Mouse (Mus musculus): ENCODE data around the gene Coa3. TPM values are rescaled to one million over a fixed set of nuclear protein-coding genes. Genes with fewer than 3 reads are reported as not detected.

Gene Coa3
- polyA plus RNA-seq, 1 experiment from 2014 or later: 213 TPM

GRCm38 (mm10) chr11:101232010-101232839 is 46.7 kb downstream of the Coa3 start:
- Histone ChIP-seq H3K4me2 (no peak overlapping the region), H3K36me3 (ENCODE audit: control insufficient read depth, insufficient read depth, low read length) (no peaks in the 10 kb centered on the region)
- no peak for ATAC-seq (ENCODE audit: low FRiP score)

GRCm38 (mm10) chr11:101230991-101231871 is 47.7 kb downstream of the Coa3 start:
- Histone ChIP-seq H3K36me3 (ENCODE audit: control insufficient read depth, insufficient read depth, low read length) (no peaks in the 10 kb centered on the region), H3K4me3 (ENCODE audit: low read depth, low read length) (no peak overlapping the region), H3K9me3 (ENCODE audit: control insufficient read depth, low read length) (no peaks in the 10 kb centered on the region), H3K27ac (ENCODE audit: low read depth, low read length) (peak overlapping the region; percentile 14; the same call in 1 of the 2 replicates), H3K9ac (ENCODE audit: low read length) (peak overlapping the region; percentile 24; the same call in 1 of the 2 replicates), H3K4me2 (peak overlapping the region; percentile 19), H3K4me1 (ENCODE audit: control insufficient read depth, insufficient read depth, low read length) (peaks cover 19% of the 10 kb centered on the region), H3K27me3 (ENCODE audit: control insufficient read depth, insufficient read depth, low read length) (no peaks in the 10 kb centered on the region)
- 13% methylated on average over 18 of the region's 18 CpGs for WGBS
- ATAC-seq (ENCODE audit: low FRiP score) (no peak), DNase-seq (ENCODE audit: low spot score, missing footprints) (no peak)

More at GRCm38 (mm10) chr11:101232010-101232839, 46.7 kb downstream of the Coa3 start:
- no peaks in the 10 kb centered on the region for H3K9me3 ChIP-seq (ENCODE audit: control insufficient read depth, low read length)
- 61% methylated on average over 6 of the region's 6 CpGs for WGBS
- H3K9ac ChIP-seq (ENCODE audit: low read length): no peak overlapping the region
- no peak for DNase-seq (ENCODE audit: low spot score, missing footprints)
- H3K27ac ChIP-seq (ENCODE audit: low read depth, low read length): peak overlapping the region; percentile 14; the same call in 1 of the 2 replicates
- no peaks in the 10 kb centered on the region for H3K27me3 ChIP-seq (ENCODE audit: control insufficient read depth, insufficient read depth, low read length)
- H3K4me1 ChIP-seq (ENCODE audit: control insufficient read depth, insufficient read depth, low read length): peaks cover 19% of the 10 kb centered on the region
- H3K4me3 ChIP-seq (ENCODE audit: low read depth, low read length): no peak overlapping the region

- H3K27ac ChIP-seq (ENCODE audit: low read depth, low read length): peak overlapping the region; percentile 6; the same call in 1 of the 2 replicates
- no peak overlapping the region for H3K4me2 ChIP-seq
- no peaks in the 10 kb centered on the region for H3K27me3 ChIP-seq (ENCODE audit: control insufficient read depth, insufficient read depth, low read length)
- peaks cover 19% of the 10 kb centered on the region for H3K4me1 ChIP-seq (ENCODE audit: control insufficient read depth, insufficient read depth, low read length)
- H3K4me3 ChIP-seq (ENCODE audit: low read depth, low read length): no peak overlapping the region
- no peaks in the 10 kb centered on the region for H3K36me3 ChIP-seq (ENCODE audit: control insufficient read depth, insufficient read depth, low read length)
- DNase-seq (ENCODE audit: low spot score, missing footprints): no peak
- ATAC-seq (ENCODE audit: low FRiP score): no peak
- no peak overlapping the region for H3K9ac ChIP-seq (ENCODE audit: low read length)
- WGBS: 14% methylated on average over 5 of the region's 5 CpGs
- H3K9me3 ChIP-seq (ENCODE audit: control insufficient read depth, low read length): no peaks in the 10 kb centered on the region
These were observed 48.4 kb downstream of the Coa3 start for GRCm38 (mm10) chr11:101230526-101230925.

- Histone ChIP-seq H3K4me2 (no peak overlapping the region), H3K27ac (ENCODE audit: low read depth, low read length) (peak overlapping the region; percentile 6; the same call in 1 of the 2 replicates), H3K4me1 (ENCODE audit: control insufficient read depth, insufficient read depth, low read length) (peaks cover 19% of the 10 kb centered on the region), H3K9me3 (ENCODE audit: control insufficient read depth, low read length) (no peaks in the 10 kb centered on the region), H3K36me3 (ENCODE audit: control insufficient read depth, insufficient read depth, low read length) (no peaks in the 10 kb centered on the region), H3K9ac (ENCODE audit: low read length) (no peak overlapping the region), H3K27me3 (ENCODE audit: control insufficient read depth, insufficient read depth, low read length) (no peaks in the 10 kb centered on the region), H3K4me3 (ENCODE audit: low read depth, low read length) (no peak overlapping the region)
- WGBS: 30% methylated on average over 2 of the region's 2 CpGs
- DNase-seq (ENCODE audit: low spot score, missing footprints) (no peak), ATAC-seq (ENCODE audit: low FRiP score) (no peak)
These were observed 48.8 kb downstream of the Coa3 start for GRCm38 (mm10) chr11:101230061-101230511.

- no peak overlapping the region for H3K4me3 ChIP-seq (ENCODE audit: low read depth, low read length)
- H3K36me3 ChIP-seq (ENCODE audit: control insufficient read depth, insufficient read depth, low read length): no peaks in the 10 kb centered on the region
- H3K4me2 ChIP-seq: no peak overlapping the region
- H3K9ac ChIP-seq (ENCODE audit: low read length): no peak overlapping the region; the same call in 1 of the 2 replicates
- WGBS: 23% methylated on average over 8 of the region's 8 CpGs
- H3K27ac ChIP-seq (ENCODE audit: low read depth, low read length): no peak overlapping the region
- no peak for DNase-seq (ENCODE audit: low spot score, missing footprints)
- H3K9me3 ChIP-seq (ENCODE audit: control insufficient read depth, low read length): no peaks in the 10 kb centered on the region
- H3K27me3 ChIP-seq (ENCODE audit: control insufficient read depth, insufficient read depth, low read length): no peaks in the 10 kb centered on the region
- no peak for ATAC-seq (ENCODE audit: low FRiP score)
- H3K4me1 ChIP-seq (ENCODE audit: control insufficient read depth, insufficient read depth, low read length): peaks cover 19% of the 10 kb centered on the region
These were observed 49.5 kb downstream of the Coa3 start for GRCm38 (mm10) chr11:101229361-101229900.

Other genes with a start within 250 kb of the Coa3 start
- 6.0 and 6.9 TPM in 2 replicates for gene Naglu, start 209.1 kb downstream of the Coa3 start, polyA plus RNA-seq (2014; fragmentation: Nextera tagmentation; extraction: Ambion mirVana)
- 0.10 TPM in 1 of 2 replicates, not detected in the other for gene Hsd17b1, start 200.7 kb downstream of the Coa3 start, polyA plus RNA-seq (2014; fragmentation: Nextera tagmentation; extraction: Ambion mirVana)
- 53.2 and 53.3 TPM in 2 replicates for gene Coasy, start 196.5 kb downstream of the Coa3 start, polyA plus RNA-seq (2014; fragmentation: Nextera tagmentation; extraction: Ambion mirVana)
- gene Mlx, start 191.8 kb downstream of the Coa3 start, polyA plus RNA-seq (2014; fragmentation: Nextera tagmentation; extraction: Ambion mirVana): 38.0 and 47.0 TPM in 2 replicates
- gene Psmc3ip, start 183.7 kb downstream of the Coa3 start, polyA plus RNA-seq (2014; fragmentation: Nextera tagmentation; extraction: Ambion mirVana): 57.0 and 64.8 TPM in 2 replicates
- 11.0 and 11.4 TPM in 2 replicates for gene Retreg3, start 159.2 kb downstream of the Coa3 start, polyA plus RNA-seq (2014; fragmentation: Nextera tagmentation; extraction: Ambion mirVana)
- 96.3 and 108 TPM in 2 replicates for gene Tubg1, start 159.2 kb downstream of the Coa3 start, polyA plus RNA-seq (2014; fragmentation: Nextera tagmentation; extraction: Ambion mirVana)
- gene Tubg2, start 123.2 kb downstream of the Coa3 start, polyA plus RNA-seq (2014; fragmentation: Nextera tagmentation; extraction: Ambion mirVana): 3.4 and 5.1 TPM in 2 replicates
- gene Cntnap1, start 108.6 kb downstream of the Coa3 start, polyA plus RNA-seq (2014; fragmentation: Nextera tagmentation; extraction: Ambion mirVana): 0.30 and 0.32 TPM in 2 replicates
- 5.8 and 7.2 TPM in 2 replicates for gene Plekhh3, start 107.8 kb downstream of the Coa3 start, polyA plus RNA-seq (2014; fragmentation: Nextera tagmentation; extraction: Ambion mirVana)
- gene Ccr10, start 103.7 kb downstream of the Coa3 start, polyA plus RNA-seq (2014; fragmentation: Nextera tagmentation; extraction: Ambion mirVana): not detected in 2 replicates
- 10.4 and 10.6 TPM in 2 replicates for gene Ezh1, start 52.7 kb downstream of the Coa3 start, polyA plus RNA-seq (2014; fragmentation: Nextera tagmentation; extraction: Ambion mirVana)
- gene Ramp2, start 33.1 kb downstream of the Coa3 start, polyA plus RNA-seq (2014; fragmentation: Nextera tagmentation; extraction: Ambion mirVana): 65.6 and 73.4 TPM in 2 replicates
- 122 and 130 TPM in 2 replicates for gene Vps25, start 25.4 kb downstream of the Coa3 start, polyA plus RNA-seq (2014; fragmentation: Nextera tagmentation; extraction: Ambion mirVana)
- gene Wnk4, start 18.5 kb downstream of the Coa3 start, polyA plus RNA-seq (2014; fragmentation: Nextera tagmentation; extraction: Ambion mirVana): 4.8 and 5.2 TPM in 2 replicates
- gene Cntd1, start 102 bp downstream of the Coa3 start, polyA plus RNA-seq (2014; fragmentation: Nextera tagmentation; extraction: Ambion mirVana): 1.4 and 1.7 TPM in 2 replicates
- 163 and 179 TPM in 2 replicates for gene Becn1, start 23.2 kb upstream of the Coa3 start, polyA plus RNA-seq (2014; fragmentation: Nextera tagmentation; extraction: Ambion mirVana)
- 146 and 154 TPM in 2 replicates for gene Psme3, start 37.1 kb upstream of the Coa3 start, polyA plus RNA-seq (2014; fragmentation: Nextera tagmentation; extraction: Ambion mirVana)
- 1.3 and 1.4 TPM in 2 replicates for gene Aoc2, start 45.9 kb upstream of the Coa3 start, polyA plus RNA-seq (2014; fragmentation: Nextera tagmentation; extraction: Ambion mirVana)
- not detected in 2 replicates for gene Aoc3, start 51.5 kb upstream of the Coa3 start, polyA plus RNA-seq (2014; fragmentation: Nextera tagmentation; extraction: Ambion mirVana)
- not detected in 2 replicates for gene G6pc, start 88.4 kb upstream of the Coa3 start, polyA plus RNA-seq (2014; fragmentation: Nextera tagmentation; extraction: Ambion mirVana)
- 83.0 and 91.1 TPM in 2 replicates for gene Aarsd1, start 138.5 kb upstream of the Coa3 start, polyA plus RNA-seq (2014; fragmentation: Nextera tagmentation; extraction: Ambion mirVana)
- 7.6 and 9.9 TPM in 2 replicates for gene Gm27029, start 145.7 kb upstream of the Coa3 start, polyA plus RNA-seq (2014; fragmentation: Nextera tagmentation; extraction: Ambion mirVana)
- gene Rundc1, start 146.0 kb upstream of the Coa3 start, polyA plus RNA-seq (2014; fragmentation: Nextera tagmentation; extraction: Ambion mirVana): 12.6 and 15.0 TPM in 2 replicates
- 1.7 and 2.4 TPM in 2 replicates for gene Ptges3l, start 146.2 kb upstream of the Coa3 start, polyA plus RNA-seq (2014; fragmentation: Nextera tagmentation; extraction: Ambion mirVana)
- 385 and 399 TPM in 2 replicates for gene Rpl27, start 163.2 kb upstream of the Coa3 start, polyA plus RNA-seq (2014; fragmentation: Nextera tagmentation; extraction: Ambion mirVana)
- gene Ifi35, start 169.3 kb upstream of the Coa3 start, polyA plus RNA-seq (2014; fragmentation: Nextera tagmentation; extraction: Ambion mirVana): 2.7 and 4.1 TPM in 2 replicates
- gene Rnd2, start 185.9 kb upstream of the Coa3 start, polyA plus RNA-seq (2014; fragmentation: Nextera tagmentation; extraction: Ambion mirVana): 35.5 and 37.5 TPM in 2 replicates
- 43.5 and 47.6 TPM in 2 replicates for gene Vat1, start 187.1 kb upstream of the Coa3 start, polyA plus RNA-seq (2014; fragmentation: Nextera tagmentation; extraction: Ambion mirVana)

Data from midbrain, embryonic 11.5 days (tissue).